Mouse (Mus musculus): ENCODE measurements around the gene Rpl13.

- TF ChIP-seq CTCF (IDR thresholded peaks at IDR 0.05; ENCODE audit: extremely low read depth, insufficient read length, insufficient replicate concordance, low read depth, low read length) (no peak), POLR2A (IDR thresholded peaks at IDR 0.05; ENCODE audit: low read depth, low read length) (no peak)
Observed at GRCm38 (mm10) chr8:123062721-123063120, 39.4 kb upstream of the Rpl13 start, which contains the start of gene Spg7.

Measured in small intestine, adult 2 months (tissue).